Mouse (Mus musculus) hindbrain, postnatal 0 days (tissue): ENCODE data around the gene Sh3bgrl2. TPM values are rescaled to one million over a fixed set of nuclear protein-coding genes. Genes with fewer than 3 reads are reported as not detected.
A peak's percentile ranks its signal among the peaks of the same experiment; 100 is the strongest.

Source experiments
- ATAC-seq: fragments of 200-750 bp; cut with Nextera tagmentation; 2 replicates; pipeline ENCODE4 v1.8.0; 2017; ENCODE audit warnings: mild to moderate bottlenecking, moderate TSS enrichment, moderate library complexity
- DNase-seq: peaks from one replicate; pipeline ENCODE4 v3.0.0-alpha.2; 2015; ENCODE audit warnings: low spot score
- H3K27ac ChIP-seq: fragments of 300-500 bp; sonication (generic); 2 replicates; pipeline ENCODE4 v1.5.1; 2014; ENCODE audit warnings: mild to moderate bottlenecking
- H3K27me3 ChIP-seq: fragments of 300-500 bp; sonication (generic); 2 replicates; pipeline ENCODE4 v1.6.1; 2014; ENCODE audit warnings: low read length, mixed read lengths; ENCODE audit not compliant: insufficient read depth
- H3K36me3 ChIP-seq: fragments of 300-500 bp; sonication (generic); 2 replicates; pipeline ENCODE4 v1.6.1; 2014; ENCODE audit warnings: low read length, mixed read lengths; ENCODE audit not compliant: insufficient read depth
- H3K4me1 ChIP-seq: fragments of 300-500 bp; sonication (generic); 2 replicates; pipeline ENCODE4 v1.6.1; 2014; ENCODE audit warnings: antibody characterized with exemption, low read length, mixed read lengths; ENCODE audit not compliant: insufficient read depth
- H3K4me2 ChIP-seq: fragments of 300-500 bp; sonication (generic); 2 replicates; pipeline ENCODE4 v1.6.1; 2014; ENCODE audit warnings: low read depth, mild to moderate bottlenecking, low read length, moderate library complexity, mixed read lengths
- H3K4me3 ChIP-seq: fragments of 300-500 bp; sonication (generic); 2 replicates; pipeline ENCODE4 v1.5.1; 2014; ENCODE audit warnings: low read length
- H3K9ac ChIP-seq: fragments of 300-500 bp; sonication (generic); replicated peaks from 2 replicates; pipeline ENCODE4 v1.6.1; 2014; ENCODE audit warnings: mild to moderate bottlenecking, low read length, moderate library complexity, mixed read lengths
- H3K9me3 ChIP-seq: fragments of 300-500 bp; sonication (generic); 2 replicates; pipeline ENCODE4 v1.6.1; 2016; ENCODE audit warnings: low read length, mixed read lengths
- CTCF ChIP-seq: IDR thresholded peaks from 2 replicates; pipeline ENCODE4 v1.5.1; 2016; ENCODE audit warnings: antibody characterized with exemption, control low read depth, low read depth
- WGBS: fragments of 180-500 bp; shearing (Covaris S2); extraction: QIAGEN DNeasy Blood & Tissue Kit; methylation state at CpG from one replicate; pipeline ENCODE4 v1.1.7; 2014; 5-methylcytosine and 5-hydroxymethylcytosine counted together
- polyA plus RNA-seq: library from polyadenylated mRNA; unstranded; fragments of >200 nt; fragmentation: Nextera tagmentation; extraction: Ambion mirVana; gene quantifications from 2 replicates; pipeline ENCODE4 v1.2.1, GENCODE M21; 2015
- total RNA-seq: library from RNA; depleted of rRNA; stranded (reverse); fragments of >200 nt; gene quantifications from 2 replicates; pipeline ENCODE4 v1.2.3, GENCODE M21; 2014

Sh3bgrl2 gene
- total and polyA plus RNA-seq, 2 experiments from 2014 or later = 7.1 to 11.9 TPM

DNA sequence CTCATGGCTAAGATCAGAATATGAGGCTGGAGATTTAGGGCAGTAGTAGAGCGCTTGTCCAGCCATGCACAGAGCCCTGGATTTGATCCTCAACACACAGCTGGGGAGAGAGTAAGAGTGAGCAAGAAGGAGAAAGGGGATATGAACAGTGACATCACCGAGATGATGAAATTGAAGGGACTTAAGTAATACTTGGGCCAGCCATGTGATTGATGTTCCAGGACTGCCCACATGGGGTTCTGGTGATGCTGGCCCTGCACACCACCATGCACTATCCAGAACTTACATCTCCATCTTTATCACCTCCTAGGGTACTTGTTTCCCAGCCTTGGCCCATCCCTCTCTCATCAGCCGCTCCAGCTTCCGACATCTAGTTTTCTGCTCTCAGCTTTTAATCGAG lies 20.0 kb downstream of the Sh3bgrl2 start:
- no peaks in the 10 kb centered on the region for H3K9me3 ChIP-seq
- DNase-seq = no peak
- H3K27ac ChIP-seq = no peak overlapping the region
- H3K4me2 ChIP-seq = no peak overlapping the region
- no peak for TF ChIP-seq CTCF
- no peaks in the 10 kb centered on the region for H3K36me3 ChIP-seq
- no peaks in the 10 kb centered on the region for H3K27me3 ChIP-seq
- no peak overlapping the region for H3K4me3 ChIP-seq
- H3K4me1 ChIP-seq = no peaks in the 10 kb centered on the region; the same call in 1 of the 2 replicates
- ATAC-seq = no peak
- WGBS = 92% methylated on average over 5 of the region's 5 CpGs
- H3K9ac ChIP-seq = no peak overlapping the region

DNA sequence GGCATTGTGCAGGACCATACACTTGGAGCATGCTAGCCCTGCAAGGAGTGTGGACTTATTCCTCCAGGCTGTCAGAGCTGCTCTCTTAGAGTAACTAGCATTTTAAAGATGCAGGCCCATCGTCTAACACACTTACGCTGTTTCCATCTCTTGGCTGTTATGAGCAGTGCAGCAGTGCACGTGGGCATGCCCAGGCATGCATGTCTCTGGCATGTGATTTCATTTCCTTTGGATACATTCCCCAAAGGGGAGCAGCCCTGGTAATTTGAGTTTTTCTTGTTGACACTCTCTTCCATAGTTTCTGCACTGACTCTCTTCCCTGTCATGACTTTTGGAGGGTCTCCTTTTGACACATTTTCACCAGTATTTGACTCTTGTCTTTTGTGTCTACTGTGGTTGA lies 20.8 kb downstream of the Sh3bgrl2 start:
- no peaks in the 10 kb centered on the region for H3K9me3 ChIP-seq
- ATAC-seq (0 out of 2 replicates have a peak, but pooled peaks have one; percentile 24), DNase-seq (no peak)

DNA sequence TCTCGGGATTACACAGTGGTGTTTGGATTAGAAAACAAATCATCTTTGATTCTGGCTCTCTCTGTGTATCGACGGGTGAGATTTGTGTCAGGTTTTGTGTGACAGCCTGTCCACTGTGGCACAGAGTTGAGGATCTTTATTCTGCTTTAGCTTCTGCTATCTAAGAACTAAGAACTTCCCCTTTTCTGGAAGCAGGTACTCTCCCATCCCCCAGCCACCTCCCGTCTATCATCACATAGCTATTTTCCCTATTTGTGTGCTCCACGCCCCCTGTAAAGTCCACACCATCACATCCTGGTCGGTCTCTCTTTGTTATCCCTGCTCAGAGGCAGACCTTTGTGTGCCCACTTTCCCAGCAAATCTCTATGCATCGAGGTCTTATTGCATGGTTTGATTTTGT lies 21.8 kb downstream of the Sh3bgrl2 start:
- TF ChIP-seq CTCF = no peak
- DNase-seq = no peak
- Histone ChIP-seq H3K9me3 (no peaks in the 10 kb centered on the region), H3K36me3 (no peaks in the 10 kb centered on the region), H3K9ac (no peak overlapping the region), H3K4me1 (no peaks in the 10 kb centered on the region; the same call in 1 of the 2 replicates), H3K4me2 (no peak overlapping the region), H3K4me3 (no peak overlapping the region), H3K27ac (no peak overlapping the region), H3K27me3 (no peaks in the 10 kb centered on the region)
- WGBS = 73% methylated on average over 7 of the region's 7 CpGs
- ATAC-seq = no peak

More for the DNA sequence above, 20.8 kb downstream of the Sh3bgrl2 start:
- Histone ChIP-seq H3K4me2 (no peak overlapping the region), H3K4me3 (no peak overlapping the region), H3K27me3 (no peaks in the 10 kb centered on the region), H3K9ac (no peak overlapping the region), H3K27ac (no peak overlapping the region), H3K4me1 (no peaks in the 10 kb centered on the region; the same call in 1 of the 2 replicates), H3K36me3 (no peaks in the 10 kb centered on the region)
- WGBS = 65% methylated on average over 3 of the region's 3 CpGs
- TF ChIP-seq CTCF = no peak

DNA sequence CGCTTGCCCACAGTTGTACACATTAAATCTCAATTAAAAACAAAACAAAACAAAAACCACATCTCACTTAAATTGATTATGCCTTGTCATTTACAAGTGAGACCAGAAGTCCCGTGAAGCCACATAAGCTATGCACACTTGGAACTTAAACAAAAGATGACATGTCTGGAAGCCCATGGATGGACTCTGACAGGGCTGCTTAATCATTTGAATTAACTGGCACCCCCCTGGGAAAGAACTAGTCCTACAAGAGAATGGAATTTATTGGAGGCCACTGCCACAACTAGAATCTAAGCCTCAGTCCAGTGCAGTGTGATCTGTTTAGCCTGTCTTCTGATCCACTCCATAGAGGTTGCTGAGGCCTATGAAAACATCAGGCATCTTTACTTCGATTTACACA lies 23.2 kb downstream of the Sh3bgrl2 start:
- no peak overlapping the region for H3K4me2 ChIP-seq
- no peaks in the 10 kb centered on the region for H3K27me3 ChIP-seq
- no peak for ATAC-seq
- H3K9ac ChIP-seq = no peak overlapping the region
- H3K9me3 ChIP-seq = no peaks in the 10 kb centered on the region
- DNase-seq = no peak
- 51% methylated on average over 3 of the region's 3 CpGs for WGBS
- H3K27ac ChIP-seq = no peak overlapping the region
- no peaks in the 10 kb centered on the region for H3K36me3 ChIP-seq
- TF ChIP-seq CTCF = no peak
- no peaks in the 10 kb centered on the region; the same call in 1 of the 2 replicates for H3K4me1 ChIP-seq
- no peak overlapping the region for H3K4me3 ChIP-seq

DNA sequence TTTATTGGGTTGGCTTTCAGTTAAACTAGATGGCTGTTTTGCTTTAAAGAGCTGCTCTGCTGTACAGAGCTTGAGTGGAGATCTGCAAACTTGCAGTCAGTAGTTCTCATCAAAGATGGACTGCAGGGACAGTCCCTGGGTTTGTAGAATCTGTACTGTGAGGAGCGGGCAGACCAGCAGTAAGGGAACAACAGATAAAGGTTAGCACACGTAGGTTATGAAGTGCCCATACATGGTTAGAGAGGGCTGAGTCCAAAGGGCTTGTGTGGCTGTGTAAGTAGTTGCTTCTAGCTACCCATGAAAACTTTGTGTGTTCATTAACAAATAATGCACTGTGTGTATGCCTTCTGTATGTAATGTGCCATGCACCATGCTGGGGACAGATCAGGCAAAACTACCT lies 24.2 kb downstream of the Sh3bgrl2 start:
- Histone ChIP-seq H3K36me3 (no peaks in the 10 kb centered on the region), H3K4me3 (no peak overlapping the region), H3K4me1 (peaks cover 3% of the 10 kb centered on the region; the same call in 1 of the 2 replicates), H3K27me3 (no peaks in the 10 kb centered on the region), H3K9ac (no peak overlapping the region), H3K9me3 (no peaks in the 10 kb centered on the region), H3K27ac (no peak overlapping the region), H3K4me2 (no peak overlapping the region)
- DNase-seq = no peak
- no peak for ATAC-seq
- no peak for TF ChIP-seq CTCF
- 87% methylated on average over 2 of the region's 2 CpGs for WGBS

DNA sequence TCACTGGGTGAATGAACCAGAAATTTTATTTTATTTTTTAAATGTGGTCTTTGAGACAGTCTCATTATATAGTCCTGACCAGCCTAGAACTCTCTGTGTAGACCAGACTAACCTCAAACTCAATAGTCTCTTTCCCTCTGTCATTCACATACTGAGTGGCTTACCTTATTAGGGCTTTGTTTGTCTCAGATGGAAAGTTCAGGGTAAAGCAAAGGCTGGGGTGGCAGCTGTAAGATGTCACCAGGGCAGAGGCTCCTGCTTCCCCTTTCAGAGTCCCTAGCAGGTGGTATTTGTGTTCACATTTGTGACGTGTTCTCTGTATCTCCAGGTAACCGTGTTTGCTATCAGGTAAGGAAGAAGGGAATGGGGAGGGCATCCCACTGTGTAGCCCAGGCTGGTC lies 24.7 kb downstream of the Sh3bgrl2 start:
- no peak for TF ChIP-seq CTCF

DNA sequence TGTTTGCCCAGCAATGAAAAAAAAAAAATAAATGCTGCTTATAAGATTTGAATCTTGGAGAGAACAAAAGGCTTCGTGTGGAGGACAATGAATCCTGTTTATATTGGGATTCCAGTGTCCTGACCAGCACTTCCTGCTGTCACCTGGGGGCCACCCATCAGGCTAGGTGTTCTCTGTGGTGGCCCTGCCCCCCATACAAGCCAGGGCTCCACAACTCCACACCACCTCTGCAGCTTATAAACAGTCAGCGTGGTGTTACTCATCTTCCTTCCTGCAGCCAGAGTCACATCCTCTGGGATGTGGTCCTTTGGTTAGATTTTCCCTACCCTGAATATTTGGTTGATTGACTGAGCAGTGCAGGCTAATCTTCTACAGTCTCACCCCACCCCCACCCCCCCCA lies 25.5 kb downstream of the Sh3bgrl2 start:
- Histone ChIP-seq H3K27ac (no peak overlapping the region), H3K36me3 (no peaks in the 10 kb centered on the region), H3K9me3 (no peaks in the 10 kb centered on the region), H3K27me3 (no peaks in the 10 kb centered on the region), H3K9ac (no peak overlapping the region), H3K4me2 (no peak overlapping the region), H3K4me3 (no peak overlapping the region), H3K4me1 (peaks cover 3% of the 10 kb centered on the region; the same call in 1 of the 2 replicates)
- no peak for ATAC-seq
- WGBS = 67% methylated on average over 2 of the region's 2 CpGs
- DNase-seq = no peak
- TF ChIP-seq CTCF = no peak

More for the DNA sequence above, 24.7 kb downstream of the Sh3bgrl2 start:
- H3K36me3 ChIP-seq = no peaks in the 10 kb centered on the region
- H3K27me3 ChIP-seq = no peaks in the 10 kb centered on the region
- DNase-seq (no peak), ATAC-seq (no peak)
- peaks cover 3% of the 10 kb centered on the region; the same call in 1 of the 2 replicates for H3K4me1 ChIP-seq
- H3K4me3 ChIP-seq = no peak overlapping the region
- no peak overlapping the region for H3K9ac ChIP-seq
- no peak overlapping the region for H3K4me2 ChIP-seq
- 55% methylated on average over 2 of the region's 2 CpGs for WGBS
- no peaks in the 10 kb centered on the region for H3K9me3 ChIP-seq
- no peak overlapping the region for H3K27ac ChIP-seq
